In genomic region chr13:41784889-41785701, GRCm38 (mm10) we compare ENCODE assay signal across 29 mouse cellular contexts.
DNase-seq lines count a peak whose midpoint lies in the region; ATAC-seq and TF ChIP-seq lines count a peak whose summit lies in the region.
"Had no signal": no experiment of that assay in that cellular context is flagged by ENCODE, and none has a peak within 500 bp of the region (broad histone marks: within the 10 kb centered on the region; RNA-seq: fewer than 3 reads in every experiment).

No protein-coding gene starts in this region.

- no peak overlapping the region for H3K9ac ChIP-seq in limb, embryonic 14.5 days (ENCODE audit: low read depth, low read length, severe bottlenecking)
- H3K9ac ChIP-seq in neural tube, embryonic 13.5 days, result no peak overlapping the region
- no peak overlapping the region for H3K9ac ChIP-seq in neural tube, embryonic 15.5 days (replicated peaks)
- H3K9ac ChIP-seq: embryonic facial prominence, embryonic 13.5 days; forebrain, embryonic 12.5 days; forebrain, postnatal 0 days; heart, embryonic 12.5 days; hindbrain, embryonic 12.5 days; liver, embryonic 13.5 days; midbrain, embryonic 13.5 days had no signal

- ATAC-seq in limb, embryonic 14.5 days (ENCODE audit: low FRiP score, low read depth), result peak; percentile 41; the same call in 1 of the 2 replicates
- ATAC-seq in neural tube, embryonic 13.5 days (ENCODE audit: low read depth), result no peak
- ATAC-seq in neural tube, embryonic 15.5 days (ENCODE audit: low FRiP score), result no peak
- ATAC-seq in megakaryocyte, adult 5-6 weeks (ENCODE audit: poor library complexity, severe bottlenecking), result no peak
- ATAC-seq: forebrain, postnatal 0 days; midbrain, embryonic 13.5 days; Patski had no signal

- no peak for TF ChIP-seq POLR2A in limb, embryonic 14.5 days (IDR thresholded peaks at IDR 0.05; ENCODE audit: borderline replicate concordance, extremely low read depth, insufficient read depth, insufficient read length)

- no peaks in the 10 kb centered on the region for H3K9me3 ChIP-seq in limb, embryonic 14.5 days (ENCODE audit: control insufficient read depth, low read length)
- H3K9me3 ChIP-seq in limb, embryonic 10.5 days (replicated peaks), result no peaks in the 10 kb centered on the region
- H3K9me3 ChIP-seq in neural tube, embryonic 13.5 days, result no peaks in the 10 kb centered on the region
- H3K9me3 ChIP-seq in neural tube, embryonic 15.5 days (replicated peaks), result no peaks in the 10 kb centered on the region
- H3K9me3 ChIP-seq: embryonic facial prominence, embryonic 13.5 days; forebrain, embryonic 12.5 days; hindbrain, embryonic 12.5 days; liver, embryonic 13.5 days; midbrain, embryonic 13.5 days had no signal

- WGBS in limb, embryonic 14.5 days, result 66% methylated on average over 7 of the region's 7 CpGs
- 97% methylated on average over 7 of the region's 7 CpGs for WGBS in limb, embryonic 10.5 days
- WGBS in neural tube, embryonic 13.5 days, result 84% methylated on average over 7 of the region's 7 CpGs
- WGBS in neural tube, embryonic 15.5 days, result 79% methylated on average over 7 of the region's 7 CpGs

- peak; percentile 47 for DNase-seq in limb, embryonic 14.5 days (ENCODE audit: low spot score)
- no peak for DNase-seq in limb, embryonic 10.5 days (ENCODE audit: low spot score)
- no peak for DNase-seq in neural tube, embryonic 10.5 days (ENCODE audit: extremely low spot score, low spot score)
- DNase-seq in thymus, adult 18-20 months, result no peak
- DNase-seq in spleen, postnatal 10 days (ENCODE audit: low spot score in 2 of 2), result no peak
- DNase-seq: adrenal gland, postnatal 10 days; cerebellum, adult 8-10 months; cerebellum, postnatal 25 days; embryo, embryonic 11 days; forebrain, postnatal 0 days; heart, adult 2 months; kidney, adult 2 months; layer of hippocampus, postnatal 36 days; liver, embryonic 13.5 days; lung, adult 2 months; right cerebral cortex, adult 18-20 months; spleen, adult 18-20 months; thymus, postnatal 25 days had no signal

- no peak overlapping the region for H3K27ac ChIP-seq in limb, embryonic 14.5 days (replicated peaks; ENCODE audit: low read depth, low read length)
- H3K27ac ChIP-seq in limb, embryonic 10.5 days, result no peak overlapping the region
- peak overlapping the region; percentile 47; the same call in 1 of the 2 replicates for H3K27ac ChIP-seq in neural tube, embryonic 13.5 days (replicated peaks)
- H3K27ac ChIP-seq in neural tube, embryonic 15.5 days (replicated peaks), result 0 out of 2 replicates have a peak overlapping the region, but pooled peaks have one; percentile 28
- H3K27ac ChIP-seq: embryonic facial prominence, embryonic 13.5 days; forebrain, embryonic 12.5 days; heart, adult 2 months; hindbrain, embryonic 12.5 days; kidney, postnatal 0 days; liver, embryonic 13.5 days; midbrain, embryonic 13.5 days had no signal

- H3K36me3 ChIP-seq in limb, embryonic 14.5 days (ENCODE audit: control insufficient read depth, insufficient read depth, low read length), result no peaks in the 10 kb centered on the region
- no peaks in the 10 kb centered on the region for H3K36me3 ChIP-seq in limb, embryonic 10.5 days
- H3K36me3 ChIP-seq in neural tube, embryonic 13.5 days, result no peaks in the 10 kb centered on the region
- H3K36me3 ChIP-seq in neural tube, embryonic 15.5 days, result no peaks in the 10 kb centered on the region
- H3K36me3 ChIP-seq: embryonic facial prominence, embryonic 13.5 days; forebrain, embryonic 12.5 days; heart, embryonic 12.5 days; hindbrain, embryonic 12.5 days; liver, embryonic 13.5 days; midbrain, embryonic 13.5 days had no signal

- H3K4me2 ChIP-seq in limb, embryonic 14.5 days (replicated peaks; ENCODE audit: low read depth, low read length, severe bottlenecking), result no peak overlapping the region
- no peak overlapping the region for H3K4me2 ChIP-seq in neural tube, embryonic 13.5 days
- no peak overlapping the region for H3K4me2 ChIP-seq in neural tube, embryonic 15.5 days
- H3K4me2 ChIP-seq: embryonic facial prominence, embryonic 13.5 days; forebrain, embryonic 12.5 days; heart, embryonic 12.5 days; hindbrain, embryonic 12.5 days; liver, embryonic 13.5 days; midbrain, embryonic 13.5 days had no signal

- H3K4me1 ChIP-seq in limb, embryonic 14.5 days (ENCODE audit: control insufficient read depth, insufficient read depth, low read length), result peaks cover 3% of the 10 kb centered on the region; the same call in 1 of the 2 replicates
- H3K4me1 ChIP-seq in limb, embryonic 10.5 days, result no peaks in the 10 kb centered on the region
- H3K4me1 ChIP-seq in neural tube, embryonic 13.5 days (replicated peaks), result peaks cover 7% of the 10 kb centered on the region
- peaks cover 5% of the 10 kb centered on the region; the same call in 1 of the 2 replicates for H3K4me1 ChIP-seq in neural tube, embryonic 15.5 days
- H3K4me1 ChIP-seq: embryonic facial prominence, embryonic 13.5 days; heart, embryonic 12.5 days; hindbrain, embryonic 12.5 days; liver, embryonic 13.5 days; midbrain, embryonic 13.5 days had no signal

- H3K27me3 ChIP-seq in limb, embryonic 14.5 days (ENCODE audit: control insufficient read depth, insufficient read depth, low read length), result no peaks in the 10 kb centered on the region
- H3K27me3 ChIP-seq in limb, embryonic 10.5 days (ENCODE audit: low read depth, poor library complexity, severe bottlenecking), result no peaks in the 10 kb centered on the region
- no peaks in the 10 kb centered on the region for H3K27me3 ChIP-seq in neural tube, embryonic 13.5 days
- no peaks in the 10 kb centered on the region for H3K27me3 ChIP-seq in neural tube, embryonic 15.5 days (replicated peaks)
- H3K27me3 ChIP-seq: embryonic facial prominence, embryonic 13.5 days; forebrain, embryonic 12.5 days; heart, embryonic 12.5 days; hindbrain, embryonic 12.5 days; liver, embryonic 13.5 days; midbrain, embryonic 13.5 days; Patski had no signal

- H3K4me3 ChIP-seq in limb, embryonic 14.5 days (replicated peaks; ENCODE audit: low read length), result no peak overlapping the region
- H3K4me3 ChIP-seq in limb, embryonic 10.5 days, result no peak overlapping the region
- H3K4me3 ChIP-seq in neural tube, embryonic 13.5 days, result no peak overlapping the region
- H3K4me3 ChIP-seq in neural tube, embryonic 15.5 days (replicated peaks), result no peak overlapping the region
- H3K4me3 ChIP-seq: embryonic facial prominence, embryonic 13.5 days; erythroblast, embryonic 14.5 days; forebrain, embryonic 12.5 days; heart, adult 2 months; heart, embryonic 12.5 days; hindbrain, embryonic 12.5 days; liver, embryonic 13.5 days; midbrain, embryonic 13.5 days had no signal

Comparison
In these comparisons a context has a peak if more than half of its experiments do, and no peak if none do; other contexts are left out.
1. H3K27ac ChIP-seq: peak in neural tube, embryonic 13.5 days (single experiment) and neural tube, embryonic 15.5 days (single experiment); none in limb, embryonic 14.5 days (single experiment) and limb, embryonic 10.5 days (single experiment).